Mouse (Mus musculus): ENCODE measurements around the gene Atrnl1. TPM values are rescaled to one million over a fixed set of nuclear protein-coding genes. Genes with fewer than 3 reads are reported as not detected.

The Atrnl1 gene
- total RNA-seq (2023): 1 to 10 TPM; 6.9 to 7.3 TPM

DNA sequence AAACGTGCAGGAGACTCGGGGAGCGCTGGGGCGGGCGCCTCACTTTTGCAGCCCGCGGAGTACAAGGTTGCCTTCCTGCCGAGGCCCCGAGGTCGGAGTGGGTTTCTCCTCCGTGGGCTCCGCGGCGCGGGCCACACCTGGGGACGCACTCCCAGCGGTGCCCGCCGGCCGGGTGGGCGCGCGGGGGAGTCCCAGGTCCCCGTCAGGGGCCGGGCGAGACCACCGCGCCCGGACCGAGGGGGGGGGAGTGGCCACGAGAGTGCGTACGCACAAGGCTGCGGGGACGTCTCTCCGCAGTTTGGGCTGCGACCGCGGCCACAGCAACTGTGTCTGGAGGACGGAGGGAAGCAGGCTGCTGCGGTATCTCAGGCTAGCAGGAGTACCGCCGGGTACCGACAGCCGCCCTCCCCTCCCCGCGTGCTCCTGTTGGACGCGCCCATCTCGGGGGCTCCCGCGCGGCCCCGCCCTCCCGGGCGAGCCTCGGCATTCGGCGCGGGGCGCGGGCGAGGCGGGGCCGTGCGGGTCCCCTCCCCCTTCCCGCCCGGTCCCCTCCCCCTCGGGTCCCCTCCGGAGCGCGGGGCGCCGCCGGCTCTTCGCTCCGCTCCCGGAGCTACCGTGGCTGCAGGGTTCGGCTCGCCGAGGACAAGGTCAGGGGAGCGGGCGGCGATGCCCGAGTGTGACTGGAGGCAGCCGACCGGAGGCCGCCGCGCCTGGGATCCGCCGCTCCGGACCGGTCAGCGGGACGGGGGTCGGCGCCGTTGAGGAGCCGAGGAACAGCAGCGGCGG, at the start of gene Atrnl1:
Atrnl1 (plus strand) TSS at position 559 of the 786 bp plus-strand sequence.

Other genes with a start within 250 kb of the Atrnl1 start
- gene Trub1, start 158.1 kb upstream of the Atrnl1 start, total RNA-seq (2023): 10 to 100 TPM; 11.0 to 13.2 TPM